Mouse (Mus musculus): ENCODE results near the gene Kdm5c. TPM values are rescaled to one million over a fixed set of nuclear protein-coding genes. Genes with fewer than 3 reads are reported as not detected.
"Not testable (repeated sequence)": the region's sequence is repeated elsewhere in the genome, so short reads cannot be mapped to it uniquely, and the experiment has no call there.

Kdm5c gene
- total RNA-seq (2021): 94.1 and 127 TPM in 2 replicates
- long read RNA-seq, full-length matches to known transcripts: 2 of 9 reads
- long read RNA-seq, partial matches to known transcripts: 6 of 9 reads
- long read RNA-seq, other reads (novel, unspliced or antisense): 1 of 9 reads

- peak; percentile 90 for DNase-seq
Measured at GRCm38 (mm10) chrX:152232781-152233763, at the start of gene Kdm5c. Gene Kdm5c (plus strand): TSS chrX:152233020.

DNA sequence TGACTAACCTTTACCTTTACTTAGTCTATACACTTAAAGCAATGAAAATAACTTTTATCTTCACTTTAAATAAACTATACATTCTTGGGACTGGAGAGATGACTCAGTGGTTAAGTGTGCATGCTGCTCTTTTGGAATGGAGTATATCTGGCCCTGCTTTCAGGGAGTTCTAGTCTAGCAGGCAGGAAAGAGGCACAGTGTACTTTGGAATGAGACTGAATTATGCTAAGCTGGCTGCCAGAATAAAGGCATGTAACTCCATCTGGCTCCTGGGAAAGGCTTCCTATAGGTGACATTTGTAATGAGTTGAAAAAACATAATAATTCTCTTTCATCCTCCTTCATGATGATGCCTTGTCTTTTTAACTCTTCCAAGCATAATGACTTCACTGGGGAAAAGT, 45.7 kb upstream of the Kdm5c start:
- DNase-seq: no peak

- DNase-seq: no peak
Measured at GRCm38 (mm10) chrX:152191266-152191665, 41.6 kb upstream of the Kdm5c start.

GRCm38 (mm10) chrX:152197814-152198648, 34.8 kb upstream of the Kdm5c start:
- no peak for DNase-seq

DNA sequence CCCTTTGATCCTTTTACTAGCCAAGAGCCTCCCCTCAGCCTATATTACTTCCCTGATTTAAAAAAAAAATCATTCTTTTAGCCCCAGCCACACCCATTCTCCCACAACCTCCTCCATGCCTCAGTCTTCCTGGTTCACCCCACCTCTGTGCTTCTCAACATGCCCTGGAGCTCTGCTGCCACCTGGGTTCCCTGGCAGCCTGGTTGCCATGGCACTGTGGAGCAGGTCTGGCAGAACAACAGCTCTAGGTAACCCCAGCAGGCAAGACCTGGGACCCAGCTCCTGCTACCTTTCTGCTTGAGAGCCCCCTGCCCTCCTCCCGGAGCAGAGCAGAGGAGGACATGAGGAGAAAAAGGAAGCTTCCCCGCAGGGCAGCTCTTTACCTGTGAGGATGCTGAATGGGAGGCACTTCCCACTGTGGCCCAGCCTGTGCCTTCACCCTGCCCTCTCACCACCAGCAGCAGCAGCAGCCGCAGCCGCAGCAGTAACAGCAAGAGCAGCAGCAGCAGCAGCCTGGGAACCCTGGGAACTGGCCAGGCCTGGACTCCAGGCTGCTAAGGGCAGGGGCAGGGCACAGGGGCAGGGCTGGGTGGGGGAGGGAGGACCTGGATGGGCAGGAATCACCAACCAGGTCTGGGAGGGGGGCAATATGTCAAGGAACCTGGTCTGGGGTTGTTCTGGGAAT, 30.9 kb upstream of the Kdm5c start:
- DNase-seq: no peak

DNA sequence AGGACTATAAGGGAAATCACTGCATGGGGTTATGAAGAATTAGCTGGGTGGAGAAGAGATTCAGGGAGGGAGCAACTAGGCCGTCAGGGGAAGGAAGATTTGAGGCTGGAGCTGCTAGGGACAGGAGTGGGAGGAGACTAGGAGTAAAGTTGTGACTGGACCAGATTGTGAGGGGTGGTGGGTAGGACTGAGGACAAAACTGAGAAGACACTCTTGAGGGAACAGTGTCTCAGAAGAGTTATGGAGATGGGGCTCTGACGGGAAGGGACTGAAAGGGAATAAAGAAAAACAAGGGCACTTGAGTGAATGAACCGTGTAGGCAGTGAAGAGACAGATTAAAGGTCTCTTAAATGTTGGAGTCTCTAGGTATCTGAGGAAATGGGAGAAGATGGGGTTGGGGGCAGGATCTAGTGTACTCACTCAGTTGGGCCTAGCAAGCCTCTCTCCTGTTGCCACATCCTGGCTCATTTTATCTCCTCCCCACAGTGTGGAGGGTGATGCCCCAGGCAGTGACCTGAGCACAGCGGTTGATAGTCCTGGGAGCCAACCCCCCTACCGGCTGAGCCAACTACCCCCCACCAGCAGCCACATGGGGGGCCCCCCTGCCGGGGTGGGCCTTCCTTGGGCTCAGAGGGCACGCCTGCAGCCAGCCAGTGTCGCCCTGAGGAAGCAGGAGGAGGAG, 30.3 kb upstream of the Kdm5c start:
- no peak for DNase-seq

DNA sequence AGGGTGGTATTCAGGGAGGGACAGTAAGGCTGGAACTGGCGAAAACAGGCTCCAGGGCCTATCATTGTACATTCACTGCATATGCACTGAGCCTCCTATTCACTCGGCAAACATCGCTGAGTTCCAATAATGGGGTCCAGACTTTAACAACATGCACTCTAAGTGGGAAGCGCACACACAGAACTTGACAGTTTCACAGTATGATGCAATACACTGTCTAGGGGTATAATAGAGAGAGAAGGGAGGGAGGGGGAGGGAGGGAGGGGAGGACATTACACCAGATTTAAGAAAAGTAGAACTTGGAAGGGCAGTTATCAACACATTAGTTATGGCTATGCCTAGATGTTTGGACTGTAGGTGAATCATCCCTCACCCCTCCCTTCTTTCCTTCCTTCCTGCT, 29.6 kb upstream of the Kdm5c start:
- no peak for DNase-seq

GRCm38 (mm10) chrX:152205486-152205885, 27.3 kb upstream of the Kdm5c start:
- DNase-seq: no peak

- DNase-seq: no peak
Measured at GRCm38 (mm10) chrX:152214703-152215102, 18.1 kb upstream of the Kdm5c start.

- DNase-seq: no peak
Measured at GRCm38 (mm10) chrX:152218529-152218928, 14.3 kb upstream of the Kdm5c start.

DNA sequence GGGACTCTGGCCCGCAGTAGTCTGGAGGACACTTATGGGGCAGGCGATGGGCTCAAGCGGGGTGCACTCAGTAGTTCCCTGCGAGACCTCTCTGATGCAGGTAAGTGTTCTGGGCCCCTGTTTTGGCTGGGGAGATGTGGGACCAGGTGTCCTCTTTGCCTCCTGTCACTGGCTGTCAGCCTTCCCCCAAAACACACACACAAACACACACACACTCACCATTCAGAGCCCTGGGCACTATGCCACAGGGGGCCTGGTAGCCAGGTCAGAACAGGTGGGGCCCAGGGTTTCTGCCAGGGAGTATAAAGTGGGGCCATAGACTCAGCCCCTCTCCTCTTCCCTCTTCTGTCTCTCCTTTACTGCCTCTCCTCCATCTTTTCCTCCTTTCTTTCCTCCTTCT, 11.1 kb upstream of the Kdm5c start:
- no peak for DNase-seq

DNA sequence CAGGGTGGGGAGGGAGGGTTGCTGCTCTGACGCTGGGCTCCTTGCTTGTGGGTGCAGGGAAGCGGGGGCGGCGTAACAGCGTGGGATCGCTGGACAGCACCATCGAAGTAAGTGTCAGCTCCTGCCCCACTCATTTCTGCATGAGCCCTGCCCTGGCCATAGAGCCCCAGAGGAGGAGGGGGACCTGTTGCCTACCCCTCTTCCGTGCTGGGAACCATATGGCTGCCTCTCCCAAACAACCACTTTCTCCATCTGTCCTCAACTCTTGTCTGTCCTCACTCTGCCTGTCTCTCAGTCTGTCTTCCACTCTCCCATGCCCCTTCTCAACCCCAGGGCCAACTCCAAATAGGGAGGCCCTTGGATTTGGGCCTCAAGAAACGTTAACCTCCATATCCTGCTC, 10.6 kb upstream of the Kdm5c start:
- no peak for DNase-seq

DNA sequence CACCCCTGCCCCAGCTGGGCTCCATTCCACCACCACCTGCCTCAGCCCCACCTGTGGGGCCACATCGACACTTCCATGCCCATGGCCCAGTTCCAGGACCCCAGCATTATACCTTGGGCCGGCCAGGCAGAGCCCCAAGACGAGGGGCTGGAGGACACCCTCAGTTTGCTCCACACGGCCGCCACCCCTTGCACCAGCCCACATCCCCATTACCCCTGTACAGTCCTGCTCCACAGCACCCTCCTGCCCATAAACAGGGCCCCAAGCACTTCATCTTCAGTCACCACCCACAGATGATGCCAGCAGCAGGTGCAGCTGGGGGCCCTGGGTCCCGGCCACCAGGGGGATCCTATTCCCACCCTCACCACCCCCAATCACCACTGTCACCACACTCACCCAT, 9.5 kb upstream of the Kdm5c start:
- DNase-seq: no peak

DNA sequence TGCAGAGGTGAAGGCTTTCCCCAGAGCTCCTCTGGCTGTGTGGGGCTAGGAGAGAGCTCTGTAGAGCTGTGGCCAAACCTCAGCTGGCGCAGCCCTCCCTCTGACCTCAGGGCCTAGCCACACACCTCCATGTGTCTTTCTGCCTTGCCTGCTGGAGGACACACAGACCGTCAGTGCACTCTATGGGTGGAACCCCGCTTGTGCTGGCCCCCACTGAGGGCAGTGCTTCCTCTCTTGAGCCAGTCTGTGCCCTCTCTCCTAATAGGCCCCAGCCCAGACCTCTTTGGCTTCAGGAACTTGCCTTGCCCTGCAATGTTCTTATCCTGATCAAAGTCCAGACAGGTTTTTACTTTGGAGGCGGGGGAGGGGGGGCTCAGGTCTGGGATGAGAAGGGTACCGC, 8.5 kb upstream of the Kdm5c start:
- DNase-seq: no peak

GRCm38 (mm10) chrX:152234125-152234524, 1.3 kb downstream of the Kdm5c start:
- DNase-seq: no peak

GRCm38 (mm10) chrX:152235758-152236157, 2.9 kb downstream of the Kdm5c start:
- no peak for DNase-seq

GRCm38 (mm10) chrX:152243140-152243539, 10.3 kb downstream of the Kdm5c start:
- not testable (repeated sequence) for DNase-seq

DNA sequence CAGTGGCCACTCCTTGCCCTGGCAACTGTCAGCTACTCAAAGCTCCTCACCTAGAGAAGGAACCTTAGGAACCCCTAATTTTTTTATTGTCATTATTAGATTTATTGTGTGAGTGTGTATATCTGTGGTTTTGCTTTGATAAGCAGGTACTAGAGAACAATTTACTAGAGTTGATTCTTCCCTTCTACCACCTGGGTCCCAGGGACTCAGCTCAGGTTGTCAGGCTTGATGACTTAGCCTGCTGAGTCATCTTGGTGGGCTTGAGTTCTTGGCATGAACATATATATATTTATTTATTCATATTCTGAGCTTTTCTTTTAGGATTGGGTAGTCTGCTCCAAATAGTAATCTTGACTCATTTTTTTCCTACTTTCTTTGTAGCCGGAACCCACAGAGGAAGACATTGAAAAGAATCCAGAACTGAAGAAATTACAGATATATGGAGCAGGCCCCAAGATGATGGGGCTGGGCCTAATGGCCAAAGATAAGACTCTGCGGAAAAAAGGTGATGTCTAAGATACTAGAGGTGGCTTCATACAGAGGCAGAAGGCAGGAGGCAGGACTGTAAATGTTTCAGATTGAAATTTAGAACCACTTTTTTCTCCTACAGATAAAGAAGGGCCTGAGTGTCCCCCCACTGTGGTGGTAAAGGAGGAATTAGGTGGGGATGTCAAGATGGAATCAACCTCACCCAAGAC, 11.8 kb downstream of the Kdm5c start:
- no peak for DNase-seq

- DNase-seq: no peak
Measured at GRCm38 (mm10) chrX:152271189-152271588, 38.4 kb downstream of the Kdm5c start.

DNA sequence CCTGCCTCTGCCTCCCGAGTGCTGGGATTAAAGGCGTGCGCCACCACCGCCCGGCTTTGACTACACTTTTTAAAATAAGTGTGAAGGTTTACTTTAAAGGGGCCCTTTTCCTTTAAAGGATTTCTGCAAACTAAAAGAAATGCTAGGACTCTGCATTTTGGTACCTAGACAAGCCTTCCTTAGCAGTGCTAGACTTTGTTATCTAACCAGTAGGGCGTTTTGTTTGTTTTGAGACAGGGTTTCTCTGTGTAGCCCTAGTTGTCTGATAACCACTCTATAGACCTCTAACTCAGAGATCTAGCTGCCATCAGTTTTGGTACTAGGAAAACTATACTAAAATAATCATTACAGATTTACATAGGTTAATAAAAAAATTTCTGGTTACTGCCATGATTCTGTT, 46.6 kb downstream of the Kdm5c start:
- no peak for DNase-seq

GRCm38 (mm10) chrX:152284746-152285145, 51.9 kb downstream of the Kdm5c start:
- DNase-seq: no peak

Measured in adrenal gland, postnatal 25 days (tissue).